Mouse (Mus musculus): Measurements from ENCODE around the gene Art4.

The Art4 gene

DNA sequence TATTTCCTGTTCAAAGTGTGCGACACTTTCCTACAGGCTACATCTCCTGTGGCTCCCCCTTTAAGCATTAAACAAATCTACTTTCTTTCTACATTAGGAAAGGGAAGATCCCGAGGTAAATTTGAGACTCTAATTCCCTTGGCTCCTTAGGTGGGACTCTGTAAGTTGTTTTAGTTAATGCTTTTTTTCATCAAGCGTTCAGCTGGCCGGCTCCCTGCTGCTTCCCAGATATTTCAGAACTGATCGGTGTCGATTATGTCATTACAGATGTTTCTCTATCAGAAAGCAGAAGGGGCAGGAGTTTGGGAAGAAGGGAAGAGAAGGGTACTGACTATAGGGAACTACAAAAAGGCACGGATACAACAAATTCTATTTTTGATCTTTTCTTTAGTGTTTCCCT, 30.4 kb downstream of the Art4 start:
- no peak for DNase-seq (ENCODE audit: low spot score in 2 of 2)

DNA sequence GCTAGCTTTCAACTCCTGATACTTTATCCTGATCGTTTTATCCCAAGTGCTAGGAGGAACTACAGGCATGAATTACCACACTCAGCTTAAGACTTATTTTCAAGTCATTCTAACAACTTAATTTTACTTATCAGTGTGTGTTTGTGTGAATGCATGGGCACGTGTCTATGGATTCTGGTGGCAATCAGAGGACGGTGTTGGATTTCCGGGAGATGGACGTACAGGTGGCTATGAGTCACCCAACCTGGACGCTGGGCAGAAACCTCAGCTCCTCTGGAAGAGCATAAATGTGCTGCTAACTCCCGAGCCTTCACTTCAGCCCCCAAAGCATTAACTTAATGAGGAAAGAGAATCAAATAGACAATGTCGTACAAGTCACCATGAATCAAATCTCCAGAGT, 32.5 kb downstream of the Art4 start:
- no peak for DNase-seq (ENCODE audit: low spot score in 2 of 2)

DNA sequence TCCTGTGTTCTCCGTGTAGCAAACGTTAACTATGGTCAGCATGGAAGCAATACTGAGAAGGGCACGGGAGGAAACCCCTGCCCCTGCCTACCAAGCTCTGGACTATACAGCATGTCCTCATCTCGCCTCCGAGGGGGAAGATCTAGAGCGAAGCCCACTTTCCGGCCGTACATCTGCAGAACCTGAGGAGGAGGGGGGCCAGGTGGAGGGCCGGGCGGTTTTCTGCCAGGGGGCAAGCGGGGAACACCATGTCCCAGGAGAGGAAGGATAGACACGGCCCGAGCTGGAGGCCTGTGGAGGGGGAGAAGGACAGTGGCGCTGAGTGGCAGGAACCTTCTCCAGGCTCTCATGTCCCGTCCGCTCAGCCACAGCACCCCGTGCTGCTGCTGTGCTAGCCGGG, 36.4 kb downstream of the Art4 start:
- DNase-seq (ENCODE audit: low spot score in 2 of 2) = peak in 1 of 2 experiments; percentile 56

DNA sequence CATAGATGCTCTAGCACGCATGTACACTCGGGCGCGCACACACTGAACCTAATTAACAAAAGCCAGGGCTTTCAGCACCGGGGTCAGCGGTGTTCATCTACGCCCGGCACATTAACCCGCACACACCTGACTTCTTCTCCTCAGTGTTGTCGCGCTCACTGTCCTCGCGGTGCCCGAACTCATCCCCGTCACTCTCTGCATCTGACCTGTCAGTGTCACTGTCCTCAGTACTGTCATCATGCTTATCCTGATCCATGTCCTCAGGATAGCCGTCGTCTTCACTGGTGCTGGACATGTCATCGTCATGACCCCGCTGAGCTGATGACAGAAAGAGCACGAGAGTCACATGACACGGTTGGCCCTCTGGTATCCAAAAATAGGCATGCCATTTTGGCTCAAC, 37.2 kb downstream of the Art4 start:
- DNase-seq (ENCODE audit: low spot score in 2 of 2) = no peak

GRCm38 (mm10) chr6:136817549-136817948, 40.0 kb downstream of the Art4 start:
- DNase-seq (ENCODE audit: low spot score in 2 of 2) = peak in 1 of 2 experiments; percentile 34

- peak in 1 of 2 experiments; percentile 57 for DNase-seq (ENCODE audit: low spot score in 2 of 2)
Measured at GRCm38 (mm10) chr6:136816826-136817225, 40.7 kb downstream of the Art4 start.

DNA sequence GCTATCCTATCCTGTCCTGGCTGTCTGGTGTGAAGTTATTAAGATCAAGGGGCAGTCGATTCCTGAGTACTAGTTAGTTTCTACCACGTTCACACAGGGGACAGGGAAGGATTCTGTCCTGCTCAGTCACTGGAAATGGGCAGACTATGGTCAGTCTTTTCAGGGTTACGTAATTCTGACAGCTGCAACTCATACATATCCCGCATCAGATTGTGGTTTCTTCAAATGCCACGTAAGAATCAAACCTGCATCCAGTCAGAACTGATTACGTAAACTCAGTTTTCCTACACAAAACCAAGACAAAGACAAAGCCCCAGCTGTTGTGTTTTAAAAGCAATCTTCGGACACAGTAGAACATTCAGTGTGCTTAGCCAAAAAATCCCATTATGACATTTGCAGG, 42.2 kb downstream of the Art4 start:
- no peak for DNase-seq (ENCODE audit: low spot score in 2 of 2)

- DNase-seq (ENCODE audit: low spot score in 2 of 2) = no peak
Measured at GRCm38 (mm10) chr6:136813117-136813516, 44.4 kb downstream of the Art4 start.

DNA sequence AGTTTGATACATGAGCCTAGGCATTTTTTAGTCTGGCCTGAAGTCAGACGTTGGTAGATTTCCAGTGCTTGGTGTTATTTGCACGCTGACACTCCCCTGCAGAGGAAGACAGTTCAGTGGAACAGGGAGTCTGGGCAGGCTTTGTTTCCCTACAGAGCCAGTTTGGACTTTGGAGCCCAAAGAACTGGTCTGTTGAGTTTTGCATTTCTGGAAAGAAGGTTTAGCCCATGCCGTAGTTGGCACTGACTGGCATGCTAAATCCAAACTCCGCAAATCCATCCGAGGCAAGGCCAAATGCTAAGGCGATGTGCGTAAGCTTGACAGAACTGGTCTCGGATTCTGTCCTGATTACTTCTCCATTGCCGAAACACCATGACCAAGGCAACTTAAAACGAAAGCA, 46.3 kb downstream of the Art4 start:
- no peak for DNase-seq (ENCODE audit: low spot score in 2 of 2)

DNA sequence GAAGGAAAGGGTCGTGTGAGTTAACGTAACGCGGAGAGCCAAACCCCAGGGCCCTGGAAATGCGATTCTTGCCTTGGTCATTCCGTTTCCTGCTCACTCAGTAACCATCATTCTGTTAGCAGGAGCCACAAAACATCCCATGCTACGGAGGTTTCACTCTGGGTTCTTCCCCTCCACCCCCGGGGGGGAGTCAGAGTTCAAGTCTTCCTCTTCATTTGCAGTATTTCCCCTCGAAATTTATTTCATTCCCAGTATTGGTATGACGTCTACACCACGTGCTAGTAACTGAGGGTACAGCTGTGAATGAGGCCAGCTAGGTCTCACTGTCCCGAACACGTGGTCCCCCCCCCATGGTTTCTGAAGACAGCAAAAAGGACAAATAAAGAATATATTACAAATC, 47.9 kb downstream of the Art4 start:
- no peak for DNase-seq (ENCODE audit: low spot score in 2 of 2)

- DNase-seq (ENCODE audit: low spot score in 2 of 2) = no peak
Measured at GRCm38 (mm10) chr6:136809077-136809476, 48.5 kb downstream of the Art4 start.

GRCm38 (mm10) chr6:136808631-136809046, 48.9 kb downstream of the Art4 start:
- no peak for DNase-seq (ENCODE audit: low spot score in 2 of 2)

DNA sequence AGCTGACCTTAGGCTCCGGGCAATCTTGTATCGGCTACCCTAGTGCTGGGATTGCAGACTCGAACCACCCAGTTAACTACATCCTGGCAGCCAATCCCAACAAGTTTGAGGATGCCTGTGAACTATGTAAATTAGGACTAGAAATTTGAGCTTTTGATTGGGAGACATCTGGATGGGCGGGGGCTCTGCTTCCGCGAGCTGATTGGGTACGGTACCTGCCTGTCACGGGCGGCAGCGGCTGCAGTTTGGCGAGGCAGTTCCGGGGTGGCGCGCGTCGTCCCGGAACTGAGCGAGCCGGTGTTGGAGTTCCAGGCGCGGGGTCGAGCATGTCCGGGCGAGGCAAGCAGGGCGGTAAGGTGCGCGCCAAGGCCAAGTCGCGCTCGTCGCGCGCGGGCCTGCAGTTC, 49.5 kb downstream of the Art4 start, which contains the start of gene H2afj:
Gene H2afj, plus strand, starts transcription at position 231 of the 404 bp plus-strand sequence.
- DNase-seq (ENCODE audit: low spot score in 2 of 2) = peak; percentile 98 to 99

- no peak for DNase-seq (ENCODE audit: low spot score in 2 of 2)
Measured at GRCm38 (mm10) chr6:136807395-136808013, 50.0 kb downstream of the Art4 start.

- DNase-seq (ENCODE audit: low spot score in 2 of 2) = no peak
Measured at GRCm38 (mm10) chr6:136806819-136807218, 50.7 kb downstream of the Art4 start.

GRCm38 (mm10) chr6:136805409-136805775, 52.1 kb downstream of the Art4 start:
- no peak for DNase-seq (ENCODE audit: low spot score in 2 of 2)

- no peak for DNase-seq (ENCODE audit: low spot score in 2 of 2)
Measured at GRCm38 (mm10) chr6:136804705-136805408, 52.7 kb downstream of the Art4 start.

- peak; percentile 92 to 98 for DNase-seq (ENCODE audit: low spot score in 2 of 2)
Measured at GRCm38 (mm10) chr6:136803739-136804633, 53.5 kb downstream of the Art4 start, which contains the start of gene Hist4h4. Gene Hist4h4, minus strand, starts transcription at chr6:136804415.

- DNase-seq (ENCODE audit: low spot score in 2 of 2) = no peak
Measured at GRCm38 (mm10) chr6:136803093-136803738, 54.3 kb downstream of the Art4 start.

- no peak for DNase-seq (ENCODE audit: low spot score in 2 of 2)
Measured at GRCm38 (mm10) chr6:136801274-136801673, 56.3 kb downstream of the Art4 start.

DNA sequence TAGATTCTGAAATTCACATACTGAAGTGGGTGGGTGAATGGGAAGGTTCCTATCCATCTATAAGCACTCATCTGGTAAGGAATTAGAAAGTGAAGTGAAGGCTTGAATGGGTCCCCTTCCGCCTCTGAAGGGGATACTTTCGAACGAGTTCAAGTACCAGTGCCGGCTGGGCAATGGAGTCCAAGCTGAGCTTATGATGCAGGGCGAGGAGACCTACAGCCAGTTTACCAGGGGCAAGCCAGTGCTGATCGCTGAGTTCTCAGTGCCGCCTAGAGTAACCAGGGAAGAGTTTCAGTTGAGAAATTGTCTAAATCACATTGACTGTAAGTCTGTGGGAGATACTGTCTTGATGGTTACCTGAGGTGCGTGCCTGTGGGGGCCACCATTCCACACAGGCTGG, 56.8 kb downstream of the Art4 start:
- no peak for DNase-seq (ENCODE audit: low spot score in 2 of 2)
